Mouse (Mus musculus) ES-E14 (cell line): ENCODE data around the gene Fuz.

ENCODE experiments used
- CHD2 ChIP-seq: IDR thresholded peaks from 2 replicates; pipeline ENCODE4 v1.6.1; 2014; ENCODE audit warnings: mild to moderate bottlenecking, low read depth, low read length, inconsistent platforms
- HCFC1 ChIP-seq: IDR thresholded peaks from 2 replicates; pipeline ENCODE4 v1.6.1; 2012; ENCODE audit warnings: low read length, inconsistent platforms, borderline replicate concordance; ENCODE audit not compliant: insufficient read depth
- MAFK ChIP-seq: IDR thresholded peaks from 2 replicates; pipeline ENCODE4 v1.6.1; 2014; ENCODE audit warnings: mild to moderate bottlenecking, low read depth, low read length, inconsistent platforms; ENCODE audit not compliant: insufficient read depth
- ZC3H11A ChIP-seq: IDR thresholded peaks from 2 replicates; pipeline ENCODE4 v1.6.1; 2012; ENCODE audit warnings: low read depth, mild to moderate bottlenecking, inconsistent platforms, low read length, borderline replicate concordance
- ZNF384 ChIP-seq: IDR thresholded peaks from 2 replicates; pipeline ENCODE4 v1.6.1; 2012; ENCODE audit warnings: low read depth, low read length, inconsistent platforms

DNA sequence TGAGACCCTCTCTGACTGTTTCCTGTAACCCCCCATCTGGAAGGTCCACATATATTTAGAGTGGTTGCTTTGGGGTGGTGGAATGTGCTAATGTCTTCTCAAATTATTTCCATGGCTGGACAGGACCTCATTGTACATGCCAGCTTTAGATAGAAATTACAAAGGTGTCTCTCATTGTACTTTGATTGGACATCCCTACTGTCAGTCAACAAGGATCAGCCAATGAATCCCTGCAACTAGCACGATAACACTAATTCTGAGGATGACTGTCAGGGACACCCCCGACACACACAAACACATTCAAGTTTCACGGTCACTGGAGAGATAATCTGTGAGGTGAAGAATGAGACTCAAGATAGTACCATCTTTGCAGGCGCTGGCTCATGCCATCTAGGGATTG lies 42.8 kb downstream of the Fuz start:
- TF ChIP-seq HCFC1 (no peak), ZNF384 (no peak), CHD2 (peak; percentile 90), ZC3H11A (no peak), MAFK (no peak)
